Mouse (Mus musculus): Measurements from ENCODE around the gene Dnajc8.
"Not testable (repeated sequence)": the region's sequence is repeated elsewhere in the genome, so short reads cannot be mapped to it uniquely, and the experiment has no call there.

The Dnajc8 gene

GRCm38 (mm10) chr4:132567361-132567779, 32.0 kb downstream of the Dnajc8 start:
- DNase-seq (ENCODE audit: low read depth, low spot score) = no peak

GRCm38 (mm10) chr4:132569115-132569514, 33.8 kb downstream of the Dnajc8 start:
- no peak for DNase-seq (ENCODE audit: low read depth, low spot score)

- DNase-seq (ENCODE audit: low read depth, low spot score) = no peak
Observed at GRCm38 (mm10) chr4:132571190-132571589, 35.8 kb downstream of the Dnajc8 start.

GRCm38 (mm10) chr4:132573327-132573726, 38.0 kb downstream of the Dnajc8 start:
- no peak for DNase-seq (ENCODE audit: low read depth, low spot score)

GRCm38 (mm10) chr4:132574809-132575347, 39.5 kb downstream of the Dnajc8 start:
- DNase-seq (ENCODE audit: low read depth, low spot score) = no peak

- DNase-seq (ENCODE audit: low read depth, low spot score) = no peak
Observed at GRCm38 (mm10) chr4:132583781-132584180, 48.4 kb downstream of the Dnajc8 start.

GRCm38 (mm10) chr4:132584975-132585374, 49.6 kb downstream of the Dnajc8 start:
- no peak for DNase-seq (ENCODE audit: low read depth, low spot score)

GRCm38 (mm10) chr4:132586282-132586681, 50.9 kb downstream of the Dnajc8 start:
- DNase-seq (ENCODE audit: low read depth, low spot score) = no peak

- DNase-seq (ENCODE audit: low read depth, low spot score) = no peak
Observed at GRCm38 (mm10) chr4:132588512-132588911, 53.2 kb downstream of the Dnajc8 start.

- no peak for DNase-seq (ENCODE audit: low read depth, low spot score)
Observed at GRCm38 (mm10) chr4:132590642-132591041, 55.3 kb downstream of the Dnajc8 start.

GRCm38 (mm10) chr4:132592958-132593357, 57.6 kb downstream of the Dnajc8 start:
- DNase-seq (ENCODE audit: low read depth, low spot score) = no peak

GRCm38 (mm10) chr4:132594191-132594590, 58.8 kb downstream of the Dnajc8 start:
- DNase-seq (ENCODE audit: low read depth, low spot score) = no peak

- no peak for DNase-seq (ENCODE audit: low read depth, low spot score)
Observed at GRCm38 (mm10) chr4:132598861-132599260, 63.5 kb downstream of the Dnajc8 start.

GRCm38 (mm10) chr4:132599764-132600163, 64.4 kb downstream of the Dnajc8 start:
- no peak for DNase-seq (ENCODE audit: low read depth, low spot score)

GRCm38 (mm10) chr4:132600465-132600864, 65.1 kb downstream of the Dnajc8 start:
- DNase-seq (ENCODE audit: low read depth, low spot score) = no peak

- not testable (repeated sequence) for DNase-seq (ENCODE audit: low read depth, low spot score)
Observed at GRCm38 (mm10) chr4:132601242-132601641, 65.9 kb downstream of the Dnajc8 start.

All from brain, embryonic 18.5 days (tissue).